Mouse (Mus musculus): Measurements from ENCODE around the gene Olfr1262. TPM values are rescaled to one million over a fixed set of nuclear protein-coding genes. Genes with fewer than 3 reads are reported as not detected.

The Olfr1262 gene
- polyA plus RNA-seq (2014; fragmentation: Nextera tagmentation; extraction: Ambion mirVana): not detected in 2 replicates

DNA sequence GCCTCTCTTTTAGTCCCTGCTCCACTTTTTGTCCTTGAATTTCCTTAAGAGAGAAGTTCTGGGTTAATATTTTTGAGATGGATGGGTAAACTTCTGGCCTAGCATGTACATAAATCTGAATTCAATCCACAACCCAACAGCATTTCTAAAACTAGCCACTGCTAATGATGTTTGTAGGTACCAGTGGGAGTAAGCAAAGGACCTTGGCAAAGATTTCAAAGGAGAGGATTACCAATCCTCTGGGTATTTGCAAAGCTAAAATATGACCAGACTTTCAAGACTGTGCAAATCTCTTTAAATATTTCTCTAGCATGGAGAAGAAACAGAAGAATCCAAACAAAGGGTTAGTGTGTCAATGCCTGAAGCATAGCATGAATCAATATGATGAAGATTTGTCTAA lies at the start of gene Olfr1262:
Gene Olfr1262 (plus strand): TSS at position 301 of the 400 bp plus-strand sequence.
- no peaks in the 10 kb centered on the region for H3K27me3 ChIP-seq (ENCODE audit: control insufficient read depth, insufficient read depth, low read length)
- H3K9ac ChIP-seq (ENCODE audit: low read length): no peak within 1 kb of the TSS
- H3K9me3 ChIP-seq (ENCODE audit: control insufficient read depth, low read length): no peaks in the 10 kb centered on the region
- no peak within 1 kb of the TSS for H3K4me3 ChIP-seq (ENCODE audit: low read depth, low read length)
- no peak within 1 kb of the TSS for H3K27ac ChIP-seq (ENCODE audit: low read depth, low read length)
- no peaks in the 10 kb centered on the region for H3K36me3 ChIP-seq (ENCODE audit: control insufficient read depth, insufficient read depth, low read length)
- no peaks in the 10 kb centered on the region for H3K4me1 ChIP-seq (replicated peaks; ENCODE audit: control insufficient read depth, insufficient read depth, low read length)
- DNase-seq (ENCODE audit: low spot score) (no peak), ATAC-seq (replicated peaks; ENCODE audit: low FRiP score) (no peak)
- H3K4me2 ChIP-seq (ENCODE audit: low read depth, low read length, severe bottlenecking): no peak within 1 kb of the TSS

DNA sequence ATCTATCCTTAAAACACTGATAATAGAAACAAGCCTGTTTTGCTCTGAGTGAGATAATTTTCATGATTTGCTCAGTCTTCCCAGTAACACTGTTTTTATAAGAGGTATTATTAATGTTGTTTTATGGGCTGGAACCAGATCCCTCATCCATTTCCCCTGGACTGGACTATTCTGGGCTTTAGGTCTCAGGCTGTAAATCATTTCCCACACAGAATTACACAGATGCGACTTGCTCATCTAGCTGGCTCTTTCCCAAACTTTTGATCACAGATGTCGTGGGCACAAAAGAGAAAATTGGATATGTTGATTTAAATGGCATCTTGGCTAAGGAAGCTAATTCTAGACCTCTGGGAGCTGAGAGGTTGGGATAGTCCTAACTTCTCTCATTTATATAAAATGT lies 25.8 kb upstream of the Olfr1262 start, which contains the start of gene Olfr1260:
Gene Olfr1260 (plus strand): TSS at position 157 of the 400 bp plus-strand sequence.
- WGBS: 84% methylated on average over 2 of the region's 2 CpGs
- ATAC-seq (replicated peaks; ENCODE audit: low FRiP score): no peak
- no peak within 1 kb of the TSS for H3K4me3 ChIP-seq (ENCODE audit: low read depth, low read length)
- H3K9ac ChIP-seq (ENCODE audit: low read length): no peak within 1 kb of the TSS
- no peak for DNase-seq (ENCODE audit: low spot score)
- H3K27ac ChIP-seq (ENCODE audit: low read depth, low read length): no peak within 1 kb of the TSS
- no peaks in the 10 kb centered on the region for H3K36me3 ChIP-seq (ENCODE audit: control insufficient read depth, insufficient read depth, low read length)
- H3K4me1 ChIP-seq (replicated peaks; ENCODE audit: control insufficient read depth, insufficient read depth, low read length): no peaks in the 10 kb centered on the region
- H3K4me2 ChIP-seq (ENCODE audit: low read depth, low read length, severe bottlenecking): no peak within 1 kb of the TSS
- H3K9me3 ChIP-seq (ENCODE audit: control insufficient read depth, low read length): no peaks in the 10 kb centered on the region
- H3K27me3 ChIP-seq (ENCODE audit: control insufficient read depth, insufficient read depth, low read length): no peaks in the 10 kb centered on the region

DNA sequence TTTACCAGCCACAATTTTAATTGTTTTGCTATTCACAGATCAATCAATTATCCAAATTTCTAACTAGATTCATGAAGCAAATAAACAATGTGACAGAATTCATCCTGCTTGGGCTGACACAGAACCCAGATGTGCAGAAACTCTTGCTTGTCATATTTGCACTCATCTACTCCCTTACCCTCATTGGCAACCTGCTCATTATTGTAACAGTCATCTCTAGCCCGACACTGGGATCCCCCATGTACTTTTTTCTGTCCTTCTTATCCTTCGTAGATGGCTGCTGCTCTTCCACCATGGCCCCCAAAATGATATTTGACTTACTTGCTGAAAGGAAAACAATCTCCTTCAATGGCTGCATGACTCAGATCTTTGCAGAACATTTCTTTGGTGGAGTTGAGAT lies 22.2 kb upstream of the Olfr1262 start:
- no peak overlapping the region for H3K27ac ChIP-seq (ENCODE audit: low read depth, low read length)
- no peaks in the 10 kb centered on the region for H3K27me3 ChIP-seq (ENCODE audit: control insufficient read depth, insufficient read depth, low read length)
- ATAC-seq (replicated peaks; ENCODE audit: low FRiP score) (no peak), DNase-seq (ENCODE audit: low spot score) (no peak)
- H3K36me3 ChIP-seq (ENCODE audit: control insufficient read depth, insufficient read depth, low read length): no peaks in the 10 kb centered on the region
- no peak overlapping the region for H3K4me3 ChIP-seq (ENCODE audit: low read depth, low read length)
- no peaks in the 10 kb centered on the region for H3K9me3 ChIP-seq (ENCODE audit: control insufficient read depth, low read length)
- no peak overlapping the region for H3K4me2 ChIP-seq (ENCODE audit: low read depth, low read length, severe bottlenecking)
- no peaks in the 10 kb centered on the region for H3K4me1 ChIP-seq (replicated peaks; ENCODE audit: control insufficient read depth, insufficient read depth, low read length)
- no peak overlapping the region for H3K9ac ChIP-seq (ENCODE audit: low read length)
- WGBS: 93% methylated on average over 2 of the region's 2 CpGs

DNA sequence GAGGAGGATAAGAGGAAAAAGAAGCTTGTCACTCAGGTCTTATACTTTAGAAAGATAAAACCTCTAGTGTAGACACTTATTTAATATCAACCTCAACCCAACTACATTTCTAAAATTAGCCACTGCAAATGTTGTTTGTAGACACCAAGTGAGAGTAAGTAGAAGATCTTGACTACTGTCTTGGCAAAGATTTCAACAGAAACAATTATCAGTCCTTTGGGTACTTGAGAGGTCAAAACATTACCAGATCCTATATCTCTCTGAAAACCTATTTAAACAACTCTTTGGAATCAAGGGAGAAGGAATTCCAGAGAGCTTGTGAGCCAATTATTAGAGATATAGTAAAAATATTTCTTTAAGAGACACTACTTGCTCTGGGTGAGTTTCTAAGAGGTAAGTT lies 9.0 kb upstream of the Olfr1262 start, which contains the start of gene Olfr1261:
Gene Olfr1261 (plus strand): TSS at position 301 of the 400 bp plus-strand sequence.
- DNase-seq (ENCODE audit: low spot score): no peak
- H3K27me3 ChIP-seq (ENCODE audit: control insufficient read depth, insufficient read depth, low read length): no peaks in the 10 kb centered on the region
- no peak within 1 kb of the TSS for H3K9ac ChIP-seq (ENCODE audit: low read length)
- H3K4me3 ChIP-seq (ENCODE audit: low read depth, low read length): no peak within 1 kb of the TSS
- H3K4me2 ChIP-seq (ENCODE audit: low read depth, low read length, severe bottlenecking): no peak within 1 kb of the TSS
- H3K36me3 ChIP-seq (ENCODE audit: control insufficient read depth, insufficient read depth, low read length): no peaks in the 10 kb centered on the region
- H3K27ac ChIP-seq (ENCODE audit: low read depth, low read length): no peak within 1 kb of the TSS
- H3K4me1 ChIP-seq (replicated peaks; ENCODE audit: control insufficient read depth, insufficient read depth, low read length): no peaks in the 10 kb centered on the region
- no peaks in the 10 kb centered on the region for H3K9me3 ChIP-seq (ENCODE audit: control insufficient read depth, low read length)
- ATAC-seq (replicated peaks; ENCODE audit: low FRiP score): no peak

DNA sequence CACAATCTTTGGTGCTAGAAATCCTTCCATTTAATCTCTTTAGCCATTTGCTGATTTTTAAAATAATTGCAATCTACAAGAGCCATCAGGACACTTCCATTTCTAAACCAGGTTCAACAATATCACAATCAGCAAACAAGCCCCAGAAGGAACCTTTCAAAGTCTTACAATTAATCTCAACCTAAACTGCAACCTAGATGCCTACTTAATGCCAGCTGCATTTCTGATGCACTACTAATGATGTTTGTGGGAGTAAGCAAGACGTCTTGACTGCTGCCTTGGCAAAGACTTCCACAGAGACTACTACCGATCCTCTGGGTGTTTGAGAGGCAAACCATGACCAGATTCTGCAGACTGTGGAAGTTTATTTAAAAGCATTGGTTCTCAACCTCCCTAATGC lies 11.9 kb downstream of the Olfr1262 start, which contains the start of gene Olfr1263:
Gene Olfr1263 (plus strand): TSS at position 301 of the 400 bp plus-strand sequence.
- DNase-seq (ENCODE audit: low spot score): no peak
- WGBS: 79% methylated on average over 2 of the region's 2 CpGs
- no peaks in the 10 kb centered on the region for H3K27me3 ChIP-seq (ENCODE audit: control insufficient read depth, insufficient read depth, low read length)
- no peak within 1 kb of the TSS for H3K9ac ChIP-seq (ENCODE audit: low read length)
- no peaks in the 10 kb centered on the region for H3K36me3 ChIP-seq (ENCODE audit: control insufficient read depth, insufficient read depth, low read length)
- H3K4me2 ChIP-seq (ENCODE audit: low read depth, low read length, severe bottlenecking): no peak within 1 kb of the TSS
- H3K27ac ChIP-seq (ENCODE audit: low read depth, low read length): no peak within 1 kb of the TSS
- ATAC-seq (replicated peaks; ENCODE audit: low FRiP score): no peak
- H3K4me1 ChIP-seq (replicated peaks; ENCODE audit: control insufficient read depth, insufficient read depth, low read length): no peaks in the 10 kb centered on the region
- H3K4me3 ChIP-seq (ENCODE audit: low read depth, low read length): no peak within 1 kb of the TSS
- no peaks in the 10 kb centered on the region for H3K9me3 ChIP-seq (ENCODE audit: control insufficient read depth, low read length)

DNA sequence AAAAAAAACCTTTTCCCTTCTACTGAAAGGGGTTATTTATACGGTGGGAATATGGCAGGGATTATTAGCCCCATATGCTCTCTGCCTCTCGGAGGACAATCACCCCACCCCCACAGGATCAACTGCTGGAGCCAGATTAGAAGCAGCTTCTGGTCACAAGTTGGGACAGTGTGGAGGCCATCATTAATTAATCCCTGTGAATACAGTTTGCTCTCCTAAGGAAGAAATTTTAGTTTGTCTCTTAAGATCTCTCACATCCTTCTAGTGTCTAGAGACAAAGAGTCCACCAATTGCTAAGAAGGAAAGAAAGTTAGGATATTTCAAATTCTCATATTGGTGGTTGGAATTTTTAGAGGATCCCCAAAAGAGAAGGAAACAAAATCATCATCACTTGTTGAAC lies 25.5 kb downstream of the Olfr1262 start, which contains the start of gene Olfr1264:
Gene Olfr1264 (minus strand): TSS at position 101 of the 400 bp plus-strand sequence.
- Histone ChIP-seq H3K4me3 (ENCODE audit: low read depth, low read length) (no peak within 1 kb of the TSS), H3K4me1 (replicated peaks; ENCODE audit: control insufficient read depth, insufficient read depth, low read length) (no peaks in the 10 kb centered on the region), H3K27me3 (ENCODE audit: control insufficient read depth, insufficient read depth, low read length) (no peaks in the 10 kb centered on the region), H3K36me3 (ENCODE audit: control insufficient read depth, insufficient read depth, low read length) (no peaks in the 10 kb centered on the region), H3K9ac (ENCODE audit: low read length) (no peak within 1 kb of the TSS), H3K27ac (ENCODE audit: low read depth, low read length) (no peak within 1 kb of the TSS), H3K4me2 (ENCODE audit: low read depth, low read length, severe bottlenecking) (no peak within 1 kb of the TSS), H3K9me3 (ENCODE audit: control insufficient read depth, low read length) (no peaks in the 10 kb centered on the region)
- ATAC-seq (replicated peaks; ENCODE audit: low FRiP score) (no peak), DNase-seq (ENCODE audit: low spot score) (no peak)
- WGBS: 59% methylated on average over 2 of the region's 2 CpGs

DNA sequence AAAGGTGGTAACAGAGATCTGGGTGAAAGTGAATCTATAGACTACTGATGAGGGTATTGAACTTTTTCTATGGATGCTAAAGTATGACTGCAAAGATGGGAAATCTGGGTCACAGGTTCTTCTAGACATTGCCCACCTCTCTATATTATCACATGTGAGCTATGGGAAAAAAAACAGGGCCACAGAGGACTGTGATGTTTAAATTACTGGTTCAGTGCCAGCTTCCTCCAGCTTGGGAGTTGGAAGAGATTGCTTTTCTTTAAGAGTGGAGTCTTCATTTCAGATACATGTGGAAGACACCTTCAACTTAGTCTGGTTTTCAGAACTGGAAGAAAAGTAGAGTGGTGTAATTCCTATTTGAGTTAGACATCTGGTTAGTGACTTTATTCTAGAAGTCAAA lies 35.1 kb downstream of the Olfr1262 start, which contains the start of gene Olfr1265:
Gene Olfr1265 (plus strand): TSS at position 301 of the 400 bp plus-strand sequence.
- H3K4me3 ChIP-seq (ENCODE audit: low read depth, low read length): no peak within 1 kb of the TSS
- H3K9me3 ChIP-seq (ENCODE audit: control insufficient read depth, low read length): no peaks in the 10 kb centered on the region
- no peaks in the 10 kb centered on the region for H3K36me3 ChIP-seq (ENCODE audit: control insufficient read depth, insufficient read depth, low read length)
- no peaks in the 10 kb centered on the region for H3K27me3 ChIP-seq (ENCODE audit: control insufficient read depth, insufficient read depth, low read length)
- H3K4me2 ChIP-seq (ENCODE audit: low read depth, low read length, severe bottlenecking): no peak within 1 kb of the TSS
- ATAC-seq (replicated peaks; ENCODE audit: low FRiP score): no peak
- DNase-seq (ENCODE audit: low spot score): no peak
- no peak within 1 kb of the TSS for H3K27ac ChIP-seq (ENCODE audit: low read depth, low read length)
- H3K9ac ChIP-seq (ENCODE audit: low read length): no peak within 1 kb of the TSS
- H3K4me1 ChIP-seq (replicated peaks; ENCODE audit: control insufficient read depth, insufficient read depth, low read length): no peaks in the 10 kb centered on the region

Other genes starting within 250 kb of the Olfr1262 start
- not detected in 2 replicates for gene Olfr1253, start 243.1 kb upstream of the Olfr1262 start, polyA plus RNA-seq (2014; fragmentation: Nextera tagmentation; extraction: Ambion mirVana)
- gene Olfr1254, start 206.5 kb upstream of the Olfr1262 start, polyA plus RNA-seq (2014; fragmentation: Nextera tagmentation; extraction: Ambion mirVana): not detected in 2 replicates
- gene Olfr1255, start 188.1 kb upstream of the Olfr1262 start, polyA plus RNA-seq (2014; fragmentation: Nextera tagmentation; extraction: Ambion mirVana): not detected in 2 replicates
- not detected in 2 replicates for gene Olfr1256, start 158.6 kb upstream of the Olfr1262 start, polyA plus RNA-seq (2014; fragmentation: Nextera tagmentation; extraction: Ambion mirVana)
- not detected in 2 replicates for gene Olfr48, start 151.9 kb upstream of the Olfr1262 start, polyA plus RNA-seq (2014; fragmentation: Nextera tagmentation; extraction: Ambion mirVana)
- not detected in 2 replicates for gene Olfr1257, start 121.7 kb upstream of the Olfr1262 start, polyA plus RNA-seq (2014; fragmentation: Nextera tagmentation; extraction: Ambion mirVana)
- gene Olfr1258, start 72.8 kb upstream of the Olfr1262 start, polyA plus RNA-seq (2014; fragmentation: Nextera tagmentation; extraction: Ambion mirVana): not detected in 2 replicates
- gene Olfr1259, start 51.5 kb upstream of the Olfr1262 start, polyA plus RNA-seq (2014; fragmentation: Nextera tagmentation; extraction: Ambion mirVana): not detected in 2 replicates
- not detected in 2 replicates for gene Olfr1260, start 25.8 kb upstream of the Olfr1262 start, polyA plus RNA-seq (2014; fragmentation: Nextera tagmentation; extraction: Ambion mirVana)
- gene Olfr1261, start 8.9 kb upstream of the Olfr1262 start, polyA plus RNA-seq (2014; fragmentation: Nextera tagmentation; extraction: Ambion mirVana): not detected in 2 replicates
- not detected in 2 replicates for gene Olfr1263, start 12.0 kb downstream of the Olfr1262 start, polyA plus RNA-seq (2014; fragmentation: Nextera tagmentation; extraction: Ambion mirVana)
- gene Olfr1264, start 25.4 kb downstream of the Olfr1262 start, polyA plus RNA-seq (2014; fragmentation: Nextera tagmentation; extraction: Ambion mirVana): not detected in 2 replicates
- gene Olfr1265, start 35.2 kb downstream of the Olfr1262 start, polyA plus RNA-seq (2014; fragmentation: Nextera tagmentation; extraction: Ambion mirVana): not detected in 2 replicates
- not detected in 2 replicates for gene Olfr140, start 63.4 kb downstream of the Olfr1262 start, polyA plus RNA-seq (2014; fragmentation: Nextera tagmentation; extraction: Ambion mirVana)
- not detected in 2 replicates for gene Olfr1269, start 121.3 kb downstream of the Olfr1262 start, polyA plus RNA-seq (2014; fragmentation: Nextera tagmentation; extraction: Ambion mirVana)
- not detected in 2 replicates for gene Olfr32, start 142.2 kb downstream of the Olfr1262 start, polyA plus RNA-seq (2014; fragmentation: Nextera tagmentation; extraction: Ambion mirVana)
- not detected in 2 replicates for gene Olfr1270, start 152.9 kb downstream of the Olfr1262 start, polyA plus RNA-seq (2014; fragmentation: Nextera tagmentation; extraction: Ambion mirVana)
- gene Olfr1506, start 224.3 kb downstream of the Olfr1262 start, polyA plus RNA-seq (2014; fragmentation: Nextera tagmentation; extraction: Ambion mirVana): not detected in 2 replicates